Mouse (Mus musculus) urinary bladder, postnatal 4 days (tissue): Measurements from ENCODE around the gene Aldh5a1.
"Not testable (repeated sequence)": the region's sequence is repeated elsewhere in the genome, so short reads cannot be mapped to it uniquely, and the experiment has no call there.

Experiments
- DNase-seq, 2 experiments: peaks; one replicate each; pipeline ENCODE4 v3.0.0; 2021 to 2022; ENCODE audit warnings: low spot score in 2 of 2

The Aldh5a1 gene

DNA sequence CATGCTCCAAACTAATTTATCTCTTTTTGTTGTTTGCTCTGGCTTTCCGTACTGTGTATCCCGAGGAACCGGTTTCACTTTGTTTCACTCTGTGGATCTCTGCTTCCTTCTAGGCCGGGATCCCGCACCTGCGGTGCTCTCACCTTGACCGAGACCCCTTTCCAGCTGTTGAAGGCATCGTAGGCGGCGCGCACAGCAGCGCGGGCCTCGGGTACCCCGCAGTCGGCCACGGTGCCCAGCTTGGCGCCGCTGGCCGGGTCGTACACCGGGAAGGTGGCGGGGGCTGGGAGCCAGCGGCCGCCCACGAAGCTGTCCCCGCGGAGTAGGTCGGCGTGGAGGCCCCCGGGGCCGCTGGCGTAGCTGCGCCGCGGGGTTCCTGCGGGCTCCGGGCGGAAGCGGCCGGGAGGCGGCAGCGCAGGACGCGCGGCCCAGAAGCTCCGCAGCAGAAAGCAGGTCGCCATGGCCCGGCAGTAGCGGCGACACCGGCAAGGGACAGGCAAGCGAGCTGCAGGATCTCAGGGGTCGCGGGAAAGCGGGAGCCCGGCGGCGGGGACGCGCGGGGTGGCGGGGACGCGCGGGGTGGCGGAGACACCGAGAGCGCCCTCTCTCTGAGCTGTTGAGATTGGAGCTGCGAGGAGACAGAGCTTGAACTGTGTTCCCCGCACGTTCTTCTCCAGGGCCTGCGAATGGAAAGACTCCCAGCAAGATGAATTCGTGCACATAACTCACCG, at the start of gene Aldh5a1:
TSS of gene Aldh5a1 (minus strand) at position 554 of the 731 bp plus-strand sequence.
- DNase-seq = peak; percentile 66 to 77

DNA sequence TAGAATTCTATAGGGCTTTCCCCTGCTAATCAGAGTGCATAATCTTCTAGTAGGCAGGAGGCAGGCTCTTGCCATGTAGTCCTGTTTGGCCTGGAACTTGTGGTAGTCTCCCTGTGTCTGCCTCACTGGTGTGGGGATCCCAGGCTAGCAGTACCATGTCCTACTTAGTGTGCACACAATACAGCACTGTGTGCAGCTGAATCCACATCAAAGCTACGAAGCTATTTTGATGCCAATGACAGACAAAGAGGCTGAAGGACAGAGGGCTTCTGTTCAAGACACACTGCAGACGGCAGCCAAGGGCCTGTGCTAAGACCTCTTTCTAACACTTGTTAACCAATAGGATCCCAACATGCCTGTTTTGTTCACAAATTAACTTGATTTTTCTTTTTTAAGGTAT, 48.0 kb upstream of the Aldh5a1 start:
- DNase-seq = no peak

DNA sequence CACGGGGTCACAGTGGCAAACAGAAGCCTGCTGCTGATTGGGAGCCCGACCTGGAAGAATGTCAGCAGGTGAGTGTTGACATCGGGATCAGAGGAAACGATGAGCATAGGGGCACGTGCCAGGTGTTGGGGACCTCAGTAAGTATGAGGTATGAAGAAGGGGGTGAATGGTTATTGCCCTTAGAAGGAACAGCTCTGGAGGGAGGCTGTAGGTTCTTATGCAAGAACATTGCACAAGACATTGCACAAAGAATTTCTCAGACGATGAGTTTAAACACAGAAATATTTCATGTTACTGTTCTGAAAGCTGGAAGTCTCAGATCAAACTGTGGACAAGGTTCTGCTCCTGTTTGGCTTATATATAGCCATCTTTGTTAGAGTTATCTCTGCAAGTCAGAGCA, 43.6 kb upstream of the Aldh5a1 start:
- no peak for DNase-seq

DNA sequence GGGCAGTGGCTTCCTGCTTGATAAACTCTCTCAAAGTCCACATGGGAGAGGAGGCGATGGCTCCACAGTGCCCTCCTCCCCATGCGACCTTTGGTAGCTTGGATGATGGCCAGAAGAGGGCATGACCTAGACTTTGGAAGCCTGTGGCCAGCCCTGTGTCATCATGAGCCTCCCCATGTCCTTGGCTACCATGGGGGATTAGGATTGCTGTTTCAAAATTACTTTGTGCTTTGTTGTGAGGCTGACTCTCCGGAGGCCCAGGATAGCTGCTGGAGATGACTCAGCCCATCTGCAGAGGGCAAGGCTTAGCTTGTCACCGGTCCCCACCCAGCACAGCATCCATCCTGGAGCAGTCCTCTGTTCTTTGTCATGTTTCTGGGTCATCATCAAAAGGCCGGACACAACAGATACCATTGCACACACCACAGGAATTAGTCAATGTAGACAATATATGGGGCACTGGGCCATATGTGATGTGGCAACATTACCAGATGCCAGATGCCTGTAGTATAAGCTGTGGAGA, 40.4 kb upstream of the Aldh5a1 start:
- no peak for DNase-seq

DNA sequence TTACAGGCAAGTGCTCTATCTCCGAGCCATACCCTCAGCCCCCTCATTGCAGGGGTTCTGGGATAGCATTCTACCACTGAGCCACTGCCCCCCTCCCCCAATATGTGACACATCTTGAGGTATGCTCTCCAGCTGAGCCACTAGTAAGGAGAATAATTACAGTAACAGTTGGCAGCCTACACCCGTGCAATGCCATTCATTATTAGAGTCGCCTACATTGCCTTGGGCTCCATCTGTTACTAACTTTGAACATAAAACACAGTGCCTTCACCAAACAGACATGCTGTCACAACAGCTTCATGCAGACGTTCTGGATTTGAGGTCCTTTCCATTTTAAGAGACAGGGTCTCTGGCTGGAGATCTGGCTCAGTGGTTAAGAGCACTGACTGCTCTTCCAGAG, 38.9 kb upstream of the Aldh5a1 start:
- DNase-seq = no peak

DNA sequence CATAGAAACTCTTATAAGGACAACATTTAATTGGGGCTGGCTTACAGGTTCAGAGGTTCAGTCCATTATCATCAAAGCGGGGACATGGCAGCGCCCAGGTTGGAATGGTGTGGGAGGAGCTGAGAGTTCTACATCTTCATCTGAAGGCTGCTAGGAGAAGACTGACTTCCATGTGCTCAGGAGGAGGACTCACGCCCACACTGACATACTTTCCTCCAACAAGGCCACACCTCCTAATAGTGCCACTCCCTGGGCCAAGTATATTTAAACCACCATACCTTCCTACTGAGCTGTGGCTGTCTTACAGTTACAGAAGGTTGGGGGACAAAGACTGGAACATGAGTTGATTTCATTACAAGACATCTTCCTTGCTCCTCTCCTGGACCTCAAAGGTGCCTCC, 34.3 kb upstream of the Aldh5a1 start:
- DNase-seq = not testable (repeated sequence)

DNA sequence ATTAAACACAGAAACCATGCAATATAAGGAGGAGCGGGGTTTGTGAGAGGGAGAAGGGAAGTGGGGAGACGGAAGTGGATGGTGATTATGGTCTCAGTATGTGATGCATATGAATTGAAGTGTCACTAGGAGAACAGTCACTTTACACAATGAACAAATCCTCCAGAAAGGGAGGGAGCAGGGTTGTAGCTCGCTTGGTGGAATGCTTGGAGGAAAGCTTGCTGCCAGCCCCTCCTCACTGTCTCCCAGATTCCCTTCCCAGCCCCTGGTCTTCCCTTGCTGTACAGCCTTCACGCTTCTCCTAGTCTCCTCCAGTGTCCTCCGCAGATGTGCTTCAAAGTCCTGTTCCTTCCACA, 28.4 kb upstream of the Aldh5a1 start:
- no peak for DNase-seq

DNA sequence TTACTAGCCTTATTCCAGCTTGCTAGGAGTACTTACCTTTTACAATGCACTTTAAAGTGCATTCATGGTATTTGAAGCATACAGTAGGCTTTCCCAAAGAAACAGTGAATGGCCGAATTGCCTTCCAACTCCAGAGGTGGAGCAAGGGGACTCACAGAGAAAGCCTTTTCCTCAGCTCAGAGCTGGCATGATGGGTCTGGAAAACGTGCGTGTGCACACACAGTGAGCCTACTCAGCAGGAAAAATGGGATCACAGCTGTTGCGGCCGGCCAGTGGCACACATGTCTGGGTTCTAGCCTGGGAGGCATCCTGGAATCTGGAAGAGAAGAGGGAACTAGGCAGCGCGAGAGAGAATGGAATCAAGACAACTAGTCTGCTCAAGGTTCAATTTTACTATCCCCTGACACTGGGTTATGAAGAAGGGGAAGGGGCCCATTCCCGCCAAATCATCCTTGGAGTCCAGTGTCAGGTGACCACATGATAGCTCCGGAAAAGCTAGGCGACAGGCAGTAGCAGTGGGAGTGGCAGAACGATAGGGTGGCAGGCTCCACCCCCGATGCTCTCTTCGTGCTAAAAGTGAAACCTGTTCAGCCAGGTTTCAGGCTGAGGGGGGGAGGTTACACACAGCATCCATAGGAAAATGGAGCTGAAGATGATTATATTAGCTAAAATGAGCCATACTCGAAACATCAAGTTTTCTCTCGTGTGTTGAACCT, 27.8 kb upstream of the Aldh5a1 start:
- DNase-seq = no peak

DNA sequence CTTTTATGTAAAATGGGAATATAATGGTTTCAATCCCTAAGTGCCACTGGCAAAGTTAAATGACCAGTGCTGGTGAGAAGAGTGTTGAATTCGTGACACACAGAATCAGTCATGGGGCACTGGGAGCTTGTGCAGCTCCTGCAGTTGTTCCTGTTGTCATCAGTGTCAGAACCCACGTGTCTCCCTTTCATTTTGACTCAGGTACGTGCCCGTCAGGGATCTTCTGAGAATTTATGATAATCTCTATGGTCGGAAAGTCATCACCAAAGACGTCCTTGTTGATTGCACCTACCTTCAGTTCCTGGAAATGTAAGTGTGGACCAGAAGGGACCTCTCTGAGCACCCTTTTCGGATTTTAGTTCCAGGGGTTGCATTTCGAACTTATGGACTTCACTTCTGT, 24.7 kb upstream of the Aldh5a1 start:
- DNase-seq = no peak

DNA sequence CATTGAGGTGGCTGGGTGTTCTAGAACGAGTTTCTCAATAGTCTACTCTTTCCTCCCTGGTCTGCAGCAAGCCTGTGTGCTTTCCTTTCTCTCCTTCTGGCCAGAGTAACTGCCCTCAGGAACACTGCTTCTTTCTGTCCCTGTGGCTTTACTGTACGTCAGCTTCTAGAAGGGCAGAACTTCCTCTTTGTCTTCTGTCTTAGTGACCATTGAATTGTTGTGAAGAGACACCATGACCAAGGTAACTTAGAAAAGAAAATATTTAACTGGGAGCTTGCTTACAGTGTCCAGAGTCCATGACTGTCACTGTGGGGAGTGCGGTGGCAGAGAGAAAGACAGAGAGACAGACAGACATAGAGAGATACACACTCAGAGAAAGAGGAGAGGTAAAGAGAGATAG, 22.6 kb upstream of the Aldh5a1 start:
- no peak for DNase-seq

DNA sequence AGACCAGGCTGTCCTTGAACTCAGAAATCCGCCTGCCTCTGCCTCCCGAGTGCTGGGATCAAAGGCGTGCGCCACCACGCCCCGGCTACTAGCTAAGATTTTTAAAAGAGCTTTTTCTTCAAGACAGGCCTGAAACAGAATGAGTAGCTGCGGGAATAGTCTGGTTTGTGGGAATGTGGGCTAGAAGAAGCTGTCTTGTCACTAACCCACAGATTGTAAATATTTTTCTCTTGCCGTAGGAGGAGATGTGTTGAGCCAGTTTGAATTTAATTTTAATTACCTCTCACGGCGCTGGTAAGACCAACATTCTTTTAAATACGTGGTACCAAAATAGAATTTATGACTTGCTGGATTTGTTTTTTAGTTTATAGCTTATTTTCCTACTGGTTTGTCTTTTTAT, 21.2 kb upstream of the Aldh5a1 start:
- no peak for DNase-seq

DNA sequence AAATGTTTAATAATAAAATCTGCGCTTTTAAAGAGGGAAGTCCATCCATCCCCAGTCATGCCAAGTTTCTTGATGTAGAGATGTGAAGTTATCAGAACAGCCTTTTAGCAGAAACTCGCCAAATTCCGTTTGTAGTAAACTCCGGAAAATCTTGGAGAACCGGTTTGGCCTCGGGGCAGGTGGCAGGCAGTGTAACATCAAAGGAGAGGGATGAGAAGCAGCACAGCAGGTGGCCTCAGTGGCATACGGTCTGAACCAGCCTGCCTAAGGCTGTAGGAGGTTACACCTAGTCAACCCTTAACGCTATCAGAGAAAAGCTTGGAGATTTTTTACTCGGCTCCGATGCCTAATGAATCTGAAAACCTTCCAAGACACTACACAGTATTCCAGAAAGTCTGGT, 18.0 kb upstream of the Aldh5a1 start:
- DNase-seq = no peak

DNA sequence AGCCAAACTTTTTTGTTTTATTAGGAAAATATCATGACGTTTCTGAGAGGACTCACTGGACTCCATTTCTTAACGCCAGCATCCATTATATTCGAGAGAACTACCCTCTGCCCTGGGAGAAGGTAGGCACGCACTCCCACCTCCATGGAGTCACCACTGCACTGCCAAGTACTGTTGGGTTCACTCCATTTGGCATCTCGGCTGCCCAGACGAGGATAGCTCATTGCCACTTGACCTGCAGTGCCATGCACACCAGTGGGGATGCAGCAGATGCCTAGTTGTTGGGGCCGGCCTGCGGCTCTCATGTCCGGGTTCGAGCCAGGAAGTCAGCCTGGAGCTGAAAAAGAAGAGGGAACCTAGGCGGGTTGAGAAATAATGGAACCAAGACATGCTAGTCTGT, 17.6 kb upstream of the Aldh5a1 start:
- no peak for DNase-seq

DNA sequence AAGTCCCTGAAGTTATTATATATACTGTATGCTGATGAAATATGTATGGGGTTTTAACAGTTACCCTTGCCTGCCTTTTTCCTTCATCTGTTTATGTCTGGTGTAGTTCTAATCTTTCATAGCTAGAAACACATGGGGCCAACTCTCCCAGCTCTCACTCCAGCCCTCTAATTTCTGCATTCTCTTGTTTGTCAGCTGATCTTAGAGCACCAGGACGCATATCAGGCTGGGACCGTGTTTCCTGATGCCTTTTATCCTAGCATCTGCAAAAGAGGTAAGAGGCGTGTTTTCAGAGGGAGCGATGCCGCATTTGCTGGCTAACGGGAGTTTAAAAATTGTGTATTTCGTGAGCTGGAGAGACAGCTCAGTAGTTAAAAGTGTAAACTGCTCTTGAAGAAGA, 15.2 kb upstream of the Aldh5a1 start:
- no peak for DNase-seq

DNA sequence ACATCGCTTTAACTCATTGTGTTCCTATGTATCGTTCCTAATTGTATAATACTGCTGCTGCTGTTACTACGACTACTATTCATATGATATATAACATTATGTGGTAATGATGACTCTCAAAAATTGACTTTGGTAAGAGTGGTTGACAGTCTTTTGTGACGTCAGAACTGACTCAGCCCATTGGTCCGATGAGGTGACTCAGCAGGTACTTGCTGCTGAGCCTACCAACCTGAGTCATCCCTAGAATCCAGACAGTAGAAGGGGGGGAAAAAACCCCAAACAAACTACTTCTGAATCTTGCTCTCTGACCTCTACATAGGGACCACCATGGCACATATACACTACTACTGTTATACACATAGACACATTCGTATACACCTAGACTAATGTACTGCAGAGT, 11.4 kb upstream of the Aldh5a1 start:
- DNase-seq = no peak

DNA sequence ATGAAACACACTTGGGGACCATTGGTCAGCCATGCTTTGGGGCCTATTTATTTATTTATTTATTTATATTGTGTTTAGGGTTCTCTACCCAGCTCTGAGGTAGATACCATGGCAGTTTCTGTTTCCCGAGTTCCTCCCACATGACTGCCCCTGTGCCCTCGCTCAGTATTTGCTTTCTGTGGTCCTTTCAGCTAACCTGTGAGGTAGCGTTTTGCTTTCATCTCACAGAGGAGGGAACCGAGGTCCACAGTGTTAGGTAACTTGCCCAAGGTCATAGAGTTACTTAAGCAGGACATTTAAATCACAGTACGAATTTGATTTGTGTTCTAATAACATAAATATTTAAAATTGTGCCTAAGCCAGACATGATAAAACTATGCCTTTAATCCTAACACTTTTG, 9.7 kb upstream of the Aldh5a1 start:
- DNase-seq = no peak

DNA sequence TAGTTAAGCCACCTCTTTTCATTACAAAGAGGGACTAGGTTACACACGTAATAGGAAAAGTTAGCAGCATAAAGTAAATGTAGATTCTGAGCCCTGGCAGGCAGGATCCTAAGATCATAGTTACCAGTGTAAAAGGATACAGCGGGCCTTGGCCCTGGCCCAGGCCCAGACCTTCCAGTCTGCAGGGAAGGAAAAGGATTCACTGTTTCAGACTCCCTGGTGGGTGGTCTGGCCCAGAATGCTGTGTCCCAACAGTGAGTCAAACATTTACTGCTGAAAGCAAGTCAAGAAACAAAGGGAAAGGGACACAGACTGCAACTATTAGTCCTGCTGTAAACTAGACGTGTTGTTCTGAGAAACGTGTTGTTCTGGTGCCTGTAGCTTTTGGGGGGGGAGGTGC, 8.1 kb upstream of the Aldh5a1 start:
- DNase-seq = peak in 1 of 2 experiments; percentile 43

DNA sequence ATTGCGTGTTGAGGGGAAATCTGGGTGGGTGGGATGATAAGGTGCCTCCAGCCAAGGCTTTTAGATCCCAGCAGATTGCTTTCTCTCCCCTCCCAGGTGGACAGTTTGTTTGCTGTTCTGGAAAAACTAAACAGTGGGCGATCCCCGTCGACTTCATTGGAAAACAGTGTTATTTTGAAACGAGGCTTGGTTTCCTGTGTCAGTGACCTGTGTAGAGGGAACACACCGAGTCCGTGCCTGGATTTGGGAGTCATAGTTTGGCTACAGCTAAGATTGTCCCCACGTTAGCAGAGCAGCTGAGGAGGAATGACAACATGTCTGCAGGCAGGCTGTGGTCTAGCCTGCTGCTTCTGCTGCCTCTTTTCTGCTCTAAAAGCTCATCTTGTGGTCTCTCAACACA, 5.8 kb upstream of the Aldh5a1 start:
- no peak for DNase-seq

DNA sequence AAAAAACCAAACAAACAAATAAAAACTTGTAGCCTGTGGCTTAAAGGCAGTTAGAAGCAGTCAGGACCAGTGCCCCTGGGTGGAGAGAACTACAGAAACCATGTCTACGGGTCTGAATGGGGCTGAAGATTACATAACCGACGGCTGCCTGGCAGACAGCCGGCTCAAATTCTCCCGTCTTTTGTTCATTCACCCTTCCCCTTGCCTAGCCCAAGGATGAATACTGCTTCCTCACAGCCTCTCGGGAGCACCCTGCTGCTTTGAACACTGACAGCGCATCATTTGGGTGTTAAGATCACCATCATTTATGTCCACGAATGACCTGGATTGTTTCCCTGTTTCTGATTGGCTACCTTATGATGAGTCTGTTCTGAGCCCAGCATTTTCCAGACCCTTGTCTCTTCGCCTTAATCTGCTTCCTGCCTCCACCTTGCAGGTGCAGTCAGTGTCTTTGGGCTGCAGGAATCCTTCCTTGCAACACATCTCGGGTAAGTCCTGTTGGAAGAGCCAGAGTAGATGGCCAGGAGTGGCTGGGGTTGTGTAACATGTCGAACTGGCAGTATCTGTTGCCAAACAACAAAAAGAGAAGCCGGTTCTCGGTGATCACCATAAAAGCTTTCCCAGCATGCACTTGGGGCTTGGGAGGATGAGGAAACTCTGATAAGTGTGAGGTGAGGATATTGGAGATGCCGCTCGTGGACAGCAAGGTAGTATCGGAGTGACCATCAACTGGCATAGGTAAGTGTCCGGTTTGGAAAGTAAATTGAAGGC, 5.2 kb upstream of the Aldh5a1 start, which contains the start of gene Gpld1:
TSS of gene Gpld1 (plus strand) at position 641 of the 771 bp plus-strand sequence.
- DNase-seq = no peak

DNA sequence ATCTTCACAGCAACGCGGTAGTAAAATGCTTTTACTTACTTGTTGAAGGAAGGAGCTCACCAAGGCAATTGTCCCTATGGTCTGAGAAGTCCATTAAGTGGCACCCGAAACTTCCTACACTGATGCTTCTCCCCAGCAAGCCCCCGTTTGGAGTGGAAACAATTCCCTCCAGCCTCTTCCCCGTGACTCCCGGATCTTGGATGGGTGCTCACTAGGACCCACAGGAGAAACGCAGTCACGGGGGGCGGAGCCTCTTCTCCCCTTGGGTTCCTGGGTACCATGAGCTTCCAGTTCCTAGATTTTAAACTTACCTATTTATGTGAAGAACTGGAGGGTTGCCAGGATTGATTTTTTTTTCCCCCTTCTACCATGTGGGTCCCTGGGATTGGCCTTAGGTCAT, 2.0 kb upstream of the Aldh5a1 start:
- DNase-seq = no peak

DNA sequence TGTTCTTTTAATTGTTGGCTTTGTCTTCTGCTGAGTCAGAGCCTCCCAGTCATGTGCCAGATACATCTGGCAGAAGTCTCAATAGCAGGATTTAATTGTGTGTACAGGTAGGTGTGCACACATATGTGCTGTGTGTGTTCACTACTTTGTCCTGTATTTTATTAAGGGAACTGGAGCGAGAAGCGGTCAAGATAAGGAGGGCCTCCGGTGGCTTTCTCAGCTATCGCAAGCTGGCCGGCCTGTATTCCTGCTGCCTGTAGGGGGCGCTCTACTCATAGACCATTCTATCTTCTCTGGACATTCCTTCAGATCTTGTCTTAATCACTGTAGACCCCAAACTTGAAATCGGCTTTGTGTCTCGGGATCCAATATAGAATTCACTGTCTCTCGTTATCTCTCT, 1.2 kb upstream of the Aldh5a1 start:
- peak; percentile 50 to 71 for DNase-seq

DNA sequence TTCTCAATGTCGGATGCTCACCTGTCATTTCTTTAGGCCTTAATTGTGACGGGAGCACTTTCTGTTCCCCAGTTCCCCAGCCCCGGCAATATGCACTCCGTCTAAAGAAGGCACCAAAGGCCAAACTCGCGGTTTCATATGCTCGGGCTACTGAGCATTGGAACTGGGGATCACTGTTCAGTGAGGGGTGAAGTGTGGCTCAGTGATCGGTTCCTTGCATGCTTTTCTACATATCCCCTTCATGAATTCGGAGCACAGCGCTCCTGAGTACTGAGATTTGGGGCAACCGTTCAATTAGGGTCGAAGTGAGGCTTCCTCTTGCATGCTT, 342 bp upstream of the Aldh5a1 start:
- DNase-seq = no peak

DNA sequence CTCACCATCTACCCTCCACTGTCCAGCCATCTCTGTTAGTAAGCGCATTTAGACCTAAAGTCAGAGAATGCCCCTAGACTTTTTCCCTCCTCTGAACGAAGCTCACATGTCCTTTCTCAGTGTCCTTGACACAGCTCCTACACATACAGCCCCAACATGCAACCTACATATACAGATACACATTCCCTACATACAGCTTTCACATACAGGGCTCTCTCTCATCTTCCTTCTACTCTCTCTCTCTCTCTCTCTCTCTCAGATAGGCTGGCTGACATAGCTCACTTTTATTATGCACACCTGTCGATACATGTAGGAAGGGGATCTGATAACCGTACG, 721 bp downstream of the Aldh5a1 start:
- no peak for DNase-seq
